Mouse (Mus musculus) cortical plate, adult 2 months (tissue): ENCODE measurements around the gene Drg1. TPM values are rescaled to one million over a fixed set of nuclear protein-coding genes. Genes with fewer than 3 reads are reported as not detected.
"Not testable (repeated sequence)": the region's sequence is repeated elsewhere in the genome, so short reads cannot be mapped to it uniquely, and the experiment has no call there.

Experiments
- H3K27ac ChIP-seq: fragments of 200-500 bp; 2 replicates; pipeline ENCODE4 v1.5.1; 2012; ENCODE audit warnings: low read length, control low read depth, inconsistent platforms; ENCODE audit not compliant: insufficient read depth
- H3K4me1 ChIP-seq: fragments of 200-500 bp; 2 replicates; pipeline ENCODE4 v1.6.1; 2011; ENCODE audit warnings: low read length; ENCODE audit not compliant: control insufficient read depth, insufficient read depth
- H3K4me3 ChIP-seq: fragments of 200-500 bp; 2 replicates; pipeline ENCODE4 v1.5.1; 2011; ENCODE audit warnings: mild to moderate bottlenecking, low read length, control low read depth; ENCODE audit not compliant: insufficient read depth
- CTCF ChIP-seq: fragments of 200-500 bp; IDR thresholded peaks from 2 replicates; pipeline ENCODE4 v1.5.1; 2011; ENCODE audit warnings: mild to moderate bottlenecking, control low read depth, low read length; ENCODE audit not compliant: insufficient read depth; ENCODE audit errors: extremely low read depth
- POLR2A ChIP-seq: fragments of 200-500 bp; IDR thresholded peaks from 2 replicates; pipeline ENCODE4 v1.6.1; 2011; ENCODE audit warnings: mild to moderate bottlenecking, low read length, control low read depth; ENCODE audit not compliant: insufficient read depth; ENCODE audit errors: extremely low read depth
- polyA plus RNA-seq: library from polyadenylated mRNA; depleted of rRNA; stranded (reverse); fragments of >200 nt; gene quantifications from 2 replicates; pipeline ENCODE4 v1.2.3, GENCODE M21; 2012

Gene Drg1
- polyA plus RNA-seq, 1 experiment = 77.1 TPM

GRCm38 (mm10) chr11:3201326-3202230, 64.6 kb downstream of the Drg1 start:
- H3K27ac ChIP-seq = peak overlapping the region; percentile 100
- TF ChIP-seq POLR2A = no peak
- TF ChIP-seq CTCF = no peak
- peak overlapping the region; percentile 75 for H3K4me3 ChIP-seq
- peaks cover 3% of the 10 kb centered on the region for H3K4me1 ChIP-seq

DNA sequence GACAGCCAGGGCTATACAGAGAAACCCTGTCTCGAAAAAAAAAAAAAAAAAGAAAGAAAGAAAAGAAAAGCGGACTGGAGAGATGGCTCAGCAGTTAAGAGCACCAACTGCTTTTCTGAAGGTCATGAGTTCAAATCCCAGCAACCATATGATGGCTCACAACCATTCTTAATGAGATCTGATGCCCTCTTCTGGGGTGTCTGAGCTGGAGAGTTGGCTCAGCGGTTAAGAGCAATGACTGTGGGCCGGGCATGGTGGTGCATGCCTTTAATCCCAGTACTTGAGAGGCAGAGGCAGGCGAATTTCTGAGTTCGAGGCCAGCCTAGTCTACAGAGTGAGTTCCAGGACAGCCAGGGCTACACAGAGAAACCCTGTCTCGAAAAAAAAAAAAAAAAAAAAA, 65.6 kb downstream of the Drg1 start:
- H3K4me3 ChIP-seq, H3K27ac ChIP-seq, H3K4me1 ChIP-seq: not testable (repeated sequence)

GRCm38 (mm10) chr11:3193363-3193762, 72.9 kb downstream of the Drg1 start, which contains the start of gene Sfi1:
TSS of gene Sfi1 (minus strand) at chr11:3193463.
- TF ChIP-seq POLR2A (no peak), CTCF (no peak)
- H3K4me1 ChIP-seq = no peaks in the 10 kb centered on the region
- no peak within 1 kb of the TSS for H3K27ac ChIP-seq
- H3K4me3 ChIP-seq = no peak within 1 kb of the TSS

DNA sequence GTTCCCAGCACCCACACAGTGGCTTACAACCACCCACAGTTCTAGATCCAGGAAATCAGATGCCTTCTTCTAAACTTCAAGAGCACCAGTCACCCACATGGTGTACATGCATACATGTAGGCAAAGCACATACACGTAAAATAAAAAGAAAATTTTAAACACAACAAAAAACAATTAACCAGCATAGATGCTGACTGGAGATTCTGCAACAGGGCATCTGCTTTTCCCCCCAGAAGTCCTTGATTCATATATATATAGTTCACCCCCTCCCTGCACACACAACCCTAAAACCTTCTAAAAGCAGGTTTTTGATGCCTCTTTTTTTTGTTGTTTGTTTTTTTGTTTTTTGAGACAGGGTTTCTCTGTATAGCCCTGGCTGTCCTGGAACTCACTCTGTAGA, 83.5 kb downstream of the Drg1 start:
- not testable (repeated sequence) for H3K4me3 ChIP-seq, H3K27ac ChIP-seq, H3K4me1 ChIP-seq

DNA sequence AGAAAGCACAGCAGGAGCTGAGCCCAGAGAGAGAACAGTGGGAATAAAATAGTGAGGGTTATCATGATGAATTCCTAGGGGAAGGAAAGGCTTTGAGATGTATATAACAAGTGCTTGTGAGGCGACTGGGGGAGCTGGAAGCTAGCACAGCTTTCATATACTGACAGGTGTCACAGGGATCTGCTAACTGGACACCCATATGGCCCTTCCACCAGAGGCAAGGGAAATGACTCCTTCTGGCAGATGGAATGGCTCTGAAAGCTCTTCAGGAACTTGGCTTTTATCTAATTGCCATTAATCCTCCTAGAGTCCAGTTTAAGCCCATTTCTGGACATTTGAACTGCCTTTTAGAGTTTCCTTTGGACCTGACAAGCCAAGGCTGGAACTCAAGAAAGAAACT, 84.2 kb downstream of the Drg1 start:
- not testable (repeated sequence) for H3K4me1 ChIP-seq, H3K4me3 ChIP-seq

DNA sequence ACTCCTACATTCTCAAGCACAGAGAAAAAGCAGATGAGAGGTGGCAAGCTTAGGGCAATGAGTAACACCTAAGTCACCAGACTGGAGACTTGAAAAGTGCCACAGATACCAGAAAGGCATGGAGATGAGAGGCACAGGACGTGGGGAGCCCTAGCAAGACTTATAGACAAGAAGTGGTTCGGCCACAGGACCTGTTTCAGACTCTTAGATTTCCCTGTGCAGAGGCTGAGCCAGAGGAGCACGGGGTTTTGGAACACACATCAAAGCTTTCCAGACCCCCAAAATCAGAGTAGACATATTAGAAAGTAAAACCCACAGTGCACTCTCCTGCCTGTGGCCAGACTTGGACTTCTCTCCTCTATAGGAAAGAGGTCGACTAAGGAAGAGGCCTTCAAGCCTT, 85.0 kb downstream of the Drg1 start:
- not testable (repeated sequence) for H3K4me3 ChIP-seq, H3K27ac ChIP-seq

More for the DNA sequence above, 84.2 kb downstream of the Drg1 start:
- H3K27ac ChIP-seq = not testable (repeated sequence)

GRCm38 (mm10) chr11:3180510-3181160, 85.6 kb downstream of the Drg1 start:
- not testable (repeated sequence) for H3K4me3 ChIP-seq, H3K27ac ChIP-seq, H3K4me1 ChIP-seq

More for the DNA sequence above, 85.0 kb downstream of the Drg1 start:
- H3K4me1 ChIP-seq = not testable (repeated sequence)

- not testable (repeated sequence) for H3K27ac ChIP-seq, H3K4me1 ChIP-seq
These were observed 86.5 kb downstream of the Drg1 start for GRCm38 (mm10) chr11:3179726-3180092.

GRCm38 (mm10) chr11:3178968-3179725, 87.1 kb downstream of the Drg1 start:
- H3K4me3 ChIP-seq = not testable (repeated sequence)

More at GRCm38 (mm10) chr11:3179726-3180092, 86.5 kb downstream of the Drg1 start:
- H3K4me3 ChIP-seq = not testable (repeated sequence)

DNA sequence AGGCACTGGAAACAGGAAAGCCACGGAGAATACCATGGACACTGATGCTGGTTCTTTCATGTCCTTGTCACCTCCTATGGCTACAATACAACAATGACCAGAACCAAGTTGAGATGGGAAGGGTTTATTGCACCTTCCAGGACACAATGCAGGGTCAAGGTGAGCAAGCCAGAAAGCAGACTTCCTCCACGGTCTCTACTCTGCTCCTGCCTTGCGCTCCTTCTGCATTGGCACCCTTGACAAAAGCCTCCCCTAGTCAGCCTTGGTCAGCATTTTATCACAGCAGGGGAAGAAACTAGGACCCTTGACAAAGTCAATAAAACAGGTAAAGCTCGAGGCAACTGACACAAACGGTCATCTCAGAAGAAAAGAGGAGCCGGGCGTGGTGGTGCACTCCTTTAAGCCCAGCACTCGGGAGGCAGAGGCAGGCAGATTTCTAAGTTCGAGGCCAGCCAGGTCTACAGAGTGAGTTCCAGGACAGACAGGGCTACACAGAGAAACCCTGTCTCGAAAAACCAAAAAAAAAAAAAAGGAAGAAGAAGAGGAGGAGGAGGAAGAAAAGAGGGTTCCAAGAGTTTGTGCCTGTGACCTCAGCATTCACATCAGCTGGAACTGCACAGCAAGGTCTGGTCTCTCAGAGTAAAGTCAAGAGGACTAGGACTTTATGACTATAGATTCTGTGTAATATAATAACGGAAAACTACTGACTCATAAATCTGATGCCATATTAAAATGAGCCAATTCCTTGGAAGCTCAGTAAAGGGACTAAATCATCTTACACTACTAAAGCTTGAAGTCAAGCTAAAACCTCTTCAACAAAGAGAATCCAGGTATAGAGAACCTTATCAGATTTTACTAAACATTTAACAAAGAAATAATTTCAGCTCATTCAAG, 92.5 kb downstream of the Drg1 start:
- H3K27ac ChIP-seq, H3K4me3 ChIP-seq, H3K4me1 ChIP-seq: not testable (repeated sequence)

More at GRCm38 (mm10) chr11:3178968-3179725, 87.1 kb downstream of the Drg1 start:
- H3K27ac ChIP-seq, H3K4me1 ChIP-seq: not testable (repeated sequence)

DNA sequence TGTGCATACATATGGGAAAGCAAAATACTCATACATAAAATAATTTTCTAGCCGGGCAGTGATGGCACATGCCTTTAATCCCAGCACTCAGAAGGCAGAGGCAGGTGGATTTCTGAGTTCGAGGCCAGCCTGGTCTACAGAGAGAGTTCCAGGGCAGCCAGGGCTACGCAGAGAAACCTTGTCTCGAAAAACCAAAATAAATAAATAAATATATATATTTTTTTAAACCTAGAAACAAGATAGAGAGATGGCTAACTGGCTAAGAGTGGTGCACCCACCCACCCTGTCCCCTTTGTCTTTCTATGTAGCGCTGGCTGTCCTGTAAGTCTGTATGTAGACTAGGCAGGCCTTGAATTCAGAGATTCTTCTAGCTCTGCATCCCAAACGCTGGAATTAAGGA, 93.7 kb downstream of the Drg1 start:
- not testable (repeated sequence) for H3K4me3 ChIP-seq, H3K27ac ChIP-seq, H3K4me1 ChIP-seq

- H3K4me1 ChIP-seq, H3K27ac ChIP-seq, H3K4me3 ChIP-seq: not testable (repeated sequence)
These were observed 94.3 kb downstream of the Drg1 start for GRCm38 (mm10) chr11:3171931-3172330.

DNA sequence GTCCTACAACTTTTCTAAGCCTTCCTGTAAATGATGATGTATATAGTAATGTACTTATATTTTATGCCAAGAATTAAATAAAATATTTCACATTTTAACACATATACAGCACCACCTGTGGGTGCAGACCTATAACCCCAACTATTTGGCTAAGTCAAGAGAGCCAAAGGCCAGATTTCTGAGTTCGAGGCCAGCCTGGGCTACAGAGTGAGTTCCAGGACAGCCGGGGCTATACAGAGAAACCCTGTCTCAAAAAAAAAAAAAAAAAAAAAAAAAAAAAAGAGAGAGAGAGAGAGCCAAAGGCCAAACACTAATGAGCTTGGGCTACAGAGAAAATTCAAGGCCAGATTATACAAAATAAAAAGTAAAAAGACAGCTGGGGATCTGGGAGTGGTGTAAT, 97.2 kb downstream of the Drg1 start:
- H3K4me3 ChIP-seq, H3K4me1 ChIP-seq, H3K27ac ChIP-seq: not testable (repeated sequence)

- not testable (repeated sequence) for H3K4me3 ChIP-seq, H3K27ac ChIP-seq, H3K4me1 ChIP-seq
These were observed 98.6 kb downstream of the Drg1 start for GRCm38 (mm10) chr11:3167571-3168001.
